Mouse (Mus musculus): ENCODE results near the gene Acmsd.
"Not testable (repeated sequence)": the region's sequence is repeated elsewhere in the genome, so short reads cannot be mapped to it uniquely, and the experiment has no call there.

The Acmsd gene

DNA sequence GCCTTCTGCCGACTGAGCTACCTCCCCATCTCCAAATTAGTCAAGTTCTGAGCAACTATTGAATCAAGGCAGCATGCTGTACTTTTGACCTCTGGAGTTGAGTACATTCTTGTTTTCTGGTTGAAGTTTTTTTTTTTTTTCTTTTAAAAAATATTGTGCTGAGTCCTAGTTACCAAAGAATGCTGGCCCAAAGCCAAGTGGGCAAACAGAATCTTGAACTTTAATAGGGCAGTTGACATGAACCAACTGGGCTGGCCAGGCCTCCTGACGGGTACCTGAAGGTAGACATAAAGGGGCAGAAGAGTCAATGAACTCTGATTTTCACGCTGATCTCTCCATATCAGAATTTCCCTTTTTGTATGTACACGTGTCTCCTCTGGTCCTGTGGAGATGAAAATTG is at the start of gene Acmsd:
Gene Acmsd (plus strand): TSS at position 318 of the 400 bp plus-strand sequence.
- peak; percentile 80 for DNase-seq

DNA sequence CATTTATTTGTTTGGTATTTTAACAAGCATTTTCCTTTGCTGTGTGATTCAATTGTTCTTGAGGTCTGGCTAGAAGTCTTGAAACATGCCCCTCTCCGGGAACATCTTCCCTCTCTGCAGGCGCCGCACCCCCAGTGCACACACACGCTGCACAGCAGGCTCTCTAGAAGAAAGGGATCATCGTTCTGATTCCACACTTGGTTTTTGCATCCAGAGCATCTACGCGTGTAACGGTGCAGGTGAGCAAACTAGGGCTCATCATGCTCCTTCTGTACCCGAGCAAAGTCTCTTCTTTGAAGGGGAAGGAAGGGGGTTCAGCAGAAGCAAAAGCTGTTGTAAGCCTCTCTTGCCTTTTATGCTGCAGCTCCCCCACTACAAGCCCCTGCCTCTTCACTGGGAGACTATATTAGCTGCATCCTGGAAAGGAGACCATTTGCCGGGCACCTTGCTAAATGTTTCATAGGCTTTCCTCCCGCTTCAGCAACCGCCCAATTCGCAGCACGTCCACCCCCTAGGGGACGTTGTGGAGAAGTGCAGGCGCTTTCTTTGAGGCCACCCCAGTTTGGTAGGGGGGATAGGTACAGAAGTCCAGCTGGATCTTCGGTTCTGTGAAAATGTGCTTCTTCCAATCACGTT is 49.6 kb upstream of the Acmsd start, which contains the start of gene Tmem163:
Gene Tmem163 (minus strand): TSS at position 51 of the 636 bp plus-strand sequence.
- no peak for DNase-seq

GRCm38 (mm10) chr1:127696533-127696932 is 32.7 kb upstream of the Acmsd start:
- DNase-seq = no peak

GRCm38 (mm10) chr1:127702187-127702586 is 27.0 kb upstream of the Acmsd start:
- no peak for DNase-seq

- no peak for DNase-seq
These were observed 22.9 kb upstream of the Acmsd start for GRCm38 (mm10) chr1:127706269-127706668.

DNA sequence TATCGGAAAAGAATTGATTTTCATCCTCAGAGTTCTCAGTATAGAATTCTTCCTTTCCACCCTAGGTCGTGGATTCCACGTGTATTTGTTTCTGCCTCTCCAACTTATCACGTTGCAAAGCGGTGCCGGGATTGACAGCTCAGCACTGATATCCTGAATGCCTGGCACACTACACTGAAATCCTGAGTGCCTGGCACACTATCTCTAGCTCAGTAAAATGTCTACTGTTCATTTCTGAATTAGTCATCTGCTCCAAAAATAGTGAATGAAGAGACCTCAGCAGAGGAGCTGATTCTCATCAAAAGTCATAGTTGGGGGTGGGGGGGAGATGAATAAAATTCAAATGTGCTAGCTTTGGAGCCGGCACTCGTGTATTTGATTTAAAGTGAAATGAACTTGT is 12.8 kb upstream of the Acmsd start:
- no peak for DNase-seq

- no peak for DNase-seq
These were observed 10.9 kb upstream of the Acmsd start for GRCm38 (mm10) chr1:127718290-127718689.

DNA sequence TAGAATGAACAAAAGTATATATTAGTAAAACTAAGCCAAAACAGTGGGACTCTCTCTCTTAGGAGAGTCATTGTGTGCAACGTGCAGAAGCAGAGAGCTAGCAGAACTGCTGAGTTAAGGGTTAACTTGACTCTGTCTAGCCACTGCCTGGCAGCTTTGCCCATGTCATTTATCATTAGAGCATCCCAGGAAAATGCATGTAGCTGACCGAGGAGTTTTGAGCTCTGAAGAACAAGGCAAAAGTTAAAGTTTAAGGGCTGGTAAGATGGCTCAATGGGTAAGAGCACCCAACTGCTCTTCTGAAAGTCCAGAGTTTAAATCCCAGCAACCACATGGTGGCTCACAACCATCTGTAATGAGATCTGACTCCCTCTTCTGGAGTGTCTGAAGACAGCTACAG is 5.6 kb upstream of the Acmsd start:
- DNase-seq = peak; percentile 79

DNA sequence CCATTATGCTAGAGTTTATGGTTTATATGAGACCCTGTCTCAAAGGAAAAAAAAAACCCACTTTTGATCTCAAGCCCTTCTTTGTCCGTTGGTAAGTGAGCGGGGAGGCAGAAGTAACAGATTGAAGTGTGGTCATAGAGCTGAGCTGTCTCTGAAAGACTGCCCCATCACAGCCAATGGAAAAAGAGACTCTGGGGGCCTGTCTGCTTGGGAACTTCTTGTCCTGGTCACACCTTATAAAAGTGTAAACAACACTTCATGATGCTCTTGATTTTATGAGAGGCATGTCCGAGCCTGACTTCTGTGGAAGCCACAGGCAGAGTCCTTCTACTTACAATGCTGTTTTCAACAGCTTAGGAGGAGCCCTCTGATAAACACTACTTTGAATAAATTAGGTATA is 1.9 kb downstream of the Acmsd start:
- no peak for DNase-seq

DNA sequence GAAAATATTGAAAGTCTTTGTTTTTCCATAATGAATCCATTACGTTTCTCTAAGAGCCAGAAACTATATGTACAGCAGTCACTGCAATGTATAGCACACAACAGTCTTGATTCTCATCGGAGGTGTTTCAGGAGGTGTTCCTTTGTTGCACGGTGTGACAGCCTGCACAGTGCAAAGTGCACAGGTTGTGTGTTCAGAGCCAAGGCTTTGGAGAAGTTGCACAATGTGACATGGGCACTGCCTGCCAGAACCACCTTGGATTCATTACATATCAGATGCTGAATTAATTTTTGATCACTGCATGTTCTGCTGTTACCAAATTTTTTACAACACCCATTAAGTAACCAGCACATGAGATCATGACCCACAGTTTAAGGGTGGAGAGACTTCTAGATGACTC is 3.2 kb downstream of the Acmsd start:
- peak; percentile 68 for DNase-seq

DNA sequence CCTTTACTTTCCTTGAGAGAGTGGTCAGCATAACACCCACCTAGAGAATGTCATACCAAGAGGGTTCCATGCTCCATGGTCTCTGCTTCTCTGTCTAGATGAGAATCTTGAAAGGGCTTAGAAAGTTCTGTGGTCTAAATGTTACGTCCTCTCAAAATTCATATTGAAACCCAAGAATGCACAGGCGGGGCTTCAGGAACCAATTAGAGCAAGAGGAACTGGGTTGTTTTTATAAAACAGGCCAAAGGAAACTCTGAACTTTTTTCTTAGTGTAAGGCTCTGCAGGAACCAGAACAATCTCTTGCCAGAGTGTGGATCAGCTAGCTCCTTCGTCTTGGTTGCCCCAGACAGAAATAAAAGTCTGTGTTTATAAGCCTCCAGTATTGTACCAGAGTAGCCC is 3.6 kb downstream of the Acmsd start:
- peak; percentile 21 for DNase-seq

- peak; percentile 36 for DNase-seq
These were observed 6.1 kb downstream of the Acmsd start for GRCm38 (mm10) chr1:127735356-127735755.

DNA sequence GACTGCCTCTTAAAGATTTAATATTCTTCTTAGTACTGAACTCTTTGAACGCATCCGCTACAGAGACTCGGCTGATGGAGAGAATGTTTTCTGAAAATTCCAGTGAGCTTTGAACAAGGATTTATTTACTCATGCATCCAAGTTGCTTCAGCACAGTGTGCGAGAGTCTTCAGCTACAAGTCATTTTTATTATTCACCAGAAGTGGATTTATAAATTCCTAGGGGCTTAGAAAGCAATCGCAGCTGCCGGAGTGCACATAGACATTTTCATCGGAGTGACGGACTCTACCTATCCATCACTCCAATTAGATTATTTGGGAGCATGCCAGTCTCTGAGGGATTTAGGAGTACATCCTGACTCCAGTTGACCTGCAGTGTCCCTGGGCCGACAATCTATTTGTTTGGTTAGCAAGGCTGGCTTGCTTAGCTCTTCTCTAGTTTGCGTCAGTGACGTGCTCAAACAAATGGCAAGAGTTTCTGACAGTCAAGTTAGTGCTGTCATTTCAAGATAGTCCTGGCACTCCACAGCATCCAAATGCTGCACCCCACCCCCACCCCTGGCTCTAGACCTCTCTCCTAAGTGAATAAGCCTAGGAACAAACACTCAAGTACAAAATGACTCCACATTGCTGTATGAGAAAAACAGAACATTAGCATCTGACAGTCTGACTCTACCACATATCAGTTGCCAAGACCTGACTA is 21.3 kb downstream of the Acmsd start:
- DNase-seq = no peak

GRCm38 (mm10) chr1:127755806-127756205 is 26.6 kb downstream of the Acmsd start:
- no peak for DNase-seq

DNA sequence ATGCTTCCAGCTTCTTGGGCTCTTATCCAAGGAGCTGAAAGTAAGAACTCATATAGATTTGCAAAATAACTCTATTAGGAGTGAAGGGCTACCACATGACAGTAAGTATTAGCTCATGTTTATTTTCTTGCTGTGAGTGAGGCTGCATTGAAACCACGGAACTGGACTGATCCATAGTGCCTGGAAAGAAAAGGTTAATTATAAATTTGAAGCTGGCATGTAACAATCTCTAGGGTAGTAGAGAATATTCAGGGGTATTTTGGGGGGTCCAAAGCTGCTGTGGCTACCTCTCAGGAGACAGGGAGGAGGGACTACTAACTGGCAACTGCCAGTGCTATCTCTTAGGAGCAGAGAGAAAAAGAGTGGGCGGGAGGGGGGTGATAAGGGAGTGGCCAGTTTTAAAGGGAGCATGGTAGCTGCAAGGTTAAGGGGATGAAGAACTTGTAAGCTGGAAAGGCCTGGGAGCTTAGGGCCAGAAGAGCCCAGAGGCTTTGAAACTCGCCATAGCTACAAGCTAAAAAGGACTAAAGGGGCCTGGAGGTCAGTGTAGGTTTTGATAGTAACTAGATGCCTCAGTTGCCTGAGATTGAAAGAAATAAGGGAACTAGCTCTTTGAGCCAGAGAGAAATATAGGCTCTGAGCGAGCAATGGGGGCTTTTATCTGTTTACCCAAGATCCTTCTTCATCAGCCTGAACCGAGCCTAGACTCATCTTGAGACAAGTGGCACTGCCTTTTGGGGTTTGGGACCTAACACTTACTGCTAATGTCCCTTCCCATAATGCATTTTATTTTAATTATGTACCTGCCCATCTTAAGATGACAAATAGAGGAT is 27.3 kb downstream of the Acmsd start:
- no peak for DNase-seq

DNA sequence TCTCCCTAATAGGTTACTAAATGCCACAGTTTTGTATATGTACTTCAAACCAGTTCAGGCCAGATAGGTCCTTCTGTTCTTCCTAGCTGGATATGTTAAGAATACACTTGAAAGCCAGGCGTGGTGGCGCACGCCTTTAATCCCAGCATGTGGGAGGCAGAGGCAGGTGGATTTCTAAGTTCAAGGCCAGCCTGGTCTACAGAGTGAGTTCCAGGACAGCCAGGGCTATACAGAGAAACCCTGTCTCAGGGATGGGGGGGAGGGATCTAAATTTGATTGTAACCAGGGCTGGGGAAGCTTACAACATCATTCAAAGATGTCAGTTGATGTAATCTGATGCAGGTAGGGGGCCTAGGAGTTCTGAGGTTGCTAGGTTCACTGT is 27.9 kb downstream of the Acmsd start:
- not testable (repeated sequence) for DNase-seq

GRCm38 (mm10) chr1:127765468-127765867 is 36.3 kb downstream of the Acmsd start:
- DNase-seq = no peak

DNA sequence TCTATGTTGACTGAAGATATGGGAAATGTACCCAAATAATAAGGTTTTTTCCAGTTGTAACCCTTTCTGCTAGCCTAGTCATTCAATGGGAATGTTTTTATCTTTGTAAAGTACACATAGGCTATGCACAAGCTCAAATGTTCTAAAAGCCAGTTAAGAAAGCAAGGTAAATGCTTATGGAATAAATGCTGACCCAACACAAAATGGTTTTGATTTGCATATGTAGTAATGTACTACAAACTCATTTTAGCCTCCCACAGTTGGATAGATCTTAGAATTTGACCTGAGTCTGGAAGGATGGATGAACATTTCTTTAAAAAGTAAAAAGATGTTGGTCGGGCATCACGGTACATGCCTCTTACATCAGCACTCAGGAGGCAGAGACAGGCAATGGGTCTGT is 37.5 kb downstream of the Acmsd start:
- DNase-seq = no peak

DNA sequence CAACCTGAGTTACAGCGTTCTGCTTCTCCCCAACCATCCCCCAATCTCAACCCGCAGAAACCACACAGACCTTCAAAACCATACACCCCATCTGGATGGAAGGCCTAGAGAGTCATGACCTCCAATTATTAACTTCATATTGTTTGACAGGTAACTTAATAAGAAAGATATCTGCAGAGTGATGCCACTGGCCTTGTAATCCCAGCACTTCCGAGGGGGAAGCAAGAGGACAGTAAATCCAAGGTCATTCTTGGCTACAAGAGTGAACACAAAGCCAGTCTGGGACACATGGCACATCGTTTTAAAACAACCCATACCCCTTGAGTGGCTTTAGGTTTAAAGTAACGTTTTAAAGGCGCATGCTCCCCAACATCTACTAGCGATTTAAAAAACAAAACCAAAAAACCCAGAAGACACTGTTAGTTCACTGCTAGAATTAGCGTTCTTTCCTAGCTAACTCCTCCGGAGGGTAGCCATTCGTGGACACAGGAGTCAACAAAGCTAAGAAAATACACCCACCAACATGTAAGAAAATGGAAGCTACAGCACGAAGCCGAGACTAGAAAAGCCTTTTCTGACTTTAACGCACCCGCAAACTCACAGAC is 44.1 kb downstream of the Acmsd start:
- DNase-seq = no peak

GRCm38 (mm10) chr1:127773803-127774500 is 44.7 kb downstream of the Acmsd start, which contains the start of gene Ccnt2:
Gene Ccnt2 (plus strand): TSS chr1:127774164.
- peak; percentile 99 for DNase-seq

GRCm38 (mm10) chr1:127774501-127774880 is 45.3 kb downstream of the Acmsd start:
- no peak for DNase-seq

GRCm38 (mm10) chr1:127775206-127775720 is 46.0 kb downstream of the Acmsd start:
- DNase-seq = no peak
